Mouse (Mus musculus) heart, embryonic 10.5 days (tissue): ENCODE data around the gene Rnf111. TPM values are rescaled to one million over a fixed set of nuclear protein-coding genes. Genes with fewer than 3 reads are reported as not detected.
"Not testable (repeated sequence)": the region's sequence is repeated elsewhere in the genome, so short reads cannot be mapped to it uniquely, and the experiment has no call there.

Source experiments
- DNase-seq: peaks from one replicate; pipeline ENCODE4 v3.0.0-alpha.2; 2017; ENCODE audit warnings: low spot score
- H3K27ac ChIP-seq: fragments of 300-500 bp; sonication (generic); 2 replicates; pipeline ENCODE4 v1.5.1; 2016; ENCODE audit warnings: mild to moderate bottlenecking
- H3K27me3 ChIP-seq: fragments of 300-500 bp; sonication (generic); 2 replicates; pipeline ENCODE4 v1.6.1; 2016; ENCODE audit warnings: mild to moderate bottlenecking; ENCODE audit not compliant: poor library complexity, insufficient read depth, severe bottlenecking
- H3K36me3 ChIP-seq: fragments of 300-500 bp; sonication (generic); 2 replicates; pipeline ENCODE4 v1.6.1; 2016; ENCODE audit warnings: mild to moderate bottlenecking, moderate library complexity
- H3K4me1 ChIP-seq: fragments of 300-500 bp; sonication (generic); 2 replicates; pipeline ENCODE4 v1.6.1; 2016; ENCODE audit warnings: mild to moderate bottlenecking
- H3K4me3 ChIP-seq: fragments of 300-500 bp; sonication (generic); 2 replicates; pipeline ENCODE4 v1.5.1; 2016; ENCODE audit warnings: mild to moderate bottlenecking, moderate library complexity
- H3K9me3 ChIP-seq: fragments of 300-500 bp; sonication (generic); 2 replicates; pipeline ENCODE4 v1.6.1; 2016; ENCODE audit warnings: mild to moderate bottlenecking, moderate library complexity
- WGBS: fragments of 180-500 bp; shearing (Covaris S2); methylation state at CpG from one replicate; pipeline ENCODE4 v1.1.7; 2016; 5-methylcytosine and 5-hydroxymethylcytosine counted together
- polyA plus RNA-seq: library from polyadenylated mRNA; unstranded; fragments of >200 nt; fragmentation: Nextera tagmentation; extraction: Ambion mirVana; gene quantifications from 2 replicates; pipeline ENCODE4 v1.2.1, GENCODE M21; 2016

Rnf111 gene
- polyA plus RNA-seq, 1 experiment from 2014 or later: 31.7 TPM

DNA sequence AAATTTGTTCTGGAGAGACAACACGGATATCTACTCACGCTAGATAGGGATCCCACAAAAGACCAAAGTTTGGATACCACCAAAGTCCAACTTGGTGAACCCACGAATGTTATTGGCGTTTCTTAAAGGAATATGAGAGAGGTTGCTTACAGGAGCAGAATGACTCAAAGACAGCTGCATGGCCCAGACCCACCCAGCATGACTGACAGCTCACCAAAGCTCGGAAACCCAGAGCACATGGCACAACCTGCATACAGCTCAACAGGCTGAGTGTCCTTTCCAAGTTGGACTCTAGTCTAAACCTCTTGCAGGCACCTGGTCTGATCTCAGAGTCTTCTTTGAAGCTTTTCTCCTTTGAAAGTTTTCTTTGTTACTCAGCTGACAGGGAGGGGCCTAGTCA, 20.0 kb downstream of the Rnf111 start:
- H3K27ac ChIP-seq: no peak overlapping the region
- DNase-seq: no peak
- H3K27me3 ChIP-seq: no peaks in the 10 kb centered on the region
- no peaks in the 10 kb centered on the region for H3K4me1 ChIP-seq
- WGBS: 92% methylated on average over 5 of the region's 5 CpGs
- H3K4me3 ChIP-seq: no peak overlapping the region
- H3K36me3 ChIP-seq: peaks cover 16% of the 10 kb centered on the region; the same call in 1 of the 2 replicates
- no peaks in the 10 kb centered on the region for H3K9me3 ChIP-seq

DNA sequence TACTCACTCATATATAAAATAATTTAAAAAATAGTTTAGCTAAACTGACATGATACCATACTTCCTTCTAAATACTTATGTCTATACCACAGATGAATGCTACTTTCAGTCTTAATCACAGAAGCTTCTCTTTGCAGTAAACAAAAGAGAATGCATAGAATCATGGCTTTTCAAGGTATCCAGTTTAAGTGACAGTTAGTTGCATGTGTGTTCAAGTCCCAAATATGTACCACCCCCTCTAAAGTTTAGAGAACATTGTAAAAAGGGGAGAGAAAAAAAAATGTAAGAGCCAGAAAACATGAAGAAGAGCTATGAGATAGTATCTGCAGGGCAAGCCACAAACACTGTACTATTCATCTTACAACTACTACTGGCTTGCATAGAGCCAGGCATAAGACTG, 21.7 kb downstream of the Rnf111 start:
- no peaks in the 10 kb centered on the region for H3K27me3 ChIP-seq
- DNase-seq: no peak
- no peak overlapping the region for H3K4me3 ChIP-seq
- H3K36me3 ChIP-seq: 0 out of 2 replicates have a peak, but pooled peaks cover 11% of the 10 kb centered on the region
- no peaks in the 10 kb centered on the region for H3K4me1 ChIP-seq
- H3K27ac ChIP-seq: no peak overlapping the region
- no peaks in the 10 kb centered on the region for H3K9me3 ChIP-seq

DNA sequence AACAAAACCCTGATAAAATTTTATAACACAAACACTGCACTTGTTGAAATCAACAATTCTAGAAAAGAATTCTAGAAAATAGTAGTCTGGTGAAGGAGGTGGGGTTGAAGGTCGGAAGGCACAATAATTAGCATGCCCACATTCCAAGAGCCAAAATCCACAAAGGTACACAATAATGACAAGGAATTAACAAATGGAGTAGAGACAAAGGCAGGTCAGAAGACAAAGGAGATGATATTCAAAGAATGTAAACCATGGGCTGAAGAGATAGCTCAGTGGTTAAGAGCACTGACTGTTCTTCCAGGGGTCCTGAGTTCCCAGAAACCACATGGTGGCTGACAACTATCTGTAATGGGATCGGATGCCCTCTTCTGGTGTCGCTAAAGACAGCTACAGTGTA, 26.3 kb downstream of the Rnf111 start:
- no peak overlapping the region for H3K27ac ChIP-seq
- H3K4me3 ChIP-seq: no peak overlapping the region
- no peak for DNase-seq
- peaks cover 44% of the 10 kb centered on the region for H3K36me3 ChIP-seq
- no peaks in the 10 kb centered on the region for H3K9me3 ChIP-seq
- H3K4me1 ChIP-seq: no peaks in the 10 kb centered on the region
- WGBS: 84% methylated on average over 3 of the region's 3 CpGs
- no peaks in the 10 kb centered on the region for H3K27me3 ChIP-seq

DNA sequence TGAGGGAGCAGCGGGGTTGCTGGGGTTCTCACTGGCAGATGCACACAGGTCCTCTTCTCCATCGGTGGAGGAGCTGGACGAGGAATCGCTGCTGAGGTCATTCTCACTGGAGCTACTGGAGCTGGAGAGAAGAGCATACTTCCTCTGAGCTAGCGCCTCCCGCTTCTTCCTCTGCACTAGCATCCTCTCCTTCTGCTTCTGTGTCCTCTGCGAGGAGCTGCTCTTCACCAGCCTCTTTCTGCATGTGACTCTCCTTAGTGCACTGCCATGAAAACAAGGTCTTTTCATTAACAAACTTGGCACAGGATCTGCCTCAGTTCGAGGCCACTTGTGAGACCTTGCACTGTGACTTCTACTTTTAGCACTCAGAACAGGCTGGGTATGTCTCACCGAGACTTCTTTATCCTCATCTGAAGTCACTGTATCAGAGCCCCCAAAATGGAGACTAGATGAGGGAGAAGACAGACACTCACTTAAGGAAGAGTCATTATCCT, 27.7 kb downstream of the Rnf111 start:
- DNase-seq: no peak
- Histone ChIP-seq H3K4me1 (no peaks in the 10 kb centered on the region), H3K4me3 (no peak overlapping the region), H3K9me3 (no peaks in the 10 kb centered on the region), H3K27me3 (no peaks in the 10 kb centered on the region), H3K27ac (no peak overlapping the region), H3K36me3 (peaks cover 47% of the 10 kb centered on the region)
- WGBS: 89% methylated on average over 9 of the region's 9 CpGs

DNA sequence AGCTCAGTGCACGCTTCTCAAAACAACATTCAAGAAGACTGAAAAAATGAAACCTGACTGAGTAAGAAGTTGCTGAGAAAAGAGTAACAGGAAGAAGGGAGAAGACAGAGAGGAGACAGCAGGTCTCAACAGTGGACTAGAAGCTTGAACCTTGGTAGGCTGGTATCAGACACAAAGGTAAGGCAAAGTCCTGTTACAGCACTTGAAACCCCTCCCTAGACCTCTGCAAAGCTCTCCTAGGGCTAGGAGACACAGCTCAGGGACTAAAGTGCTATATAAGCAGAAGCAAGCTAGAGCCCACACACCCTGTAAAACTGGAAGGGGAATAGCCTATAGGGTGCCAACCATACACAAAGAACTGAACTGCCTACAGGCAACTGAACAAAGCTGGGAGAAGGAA, 30.1 kb downstream of the Rnf111 start:
- Histone ChIP-seq H3K27me3 (no peaks in the 10 kb centered on the region), H3K36me3 (peaks cover 50% of the 10 kb centered on the region), H3K4me3 (no peak overlapping the region), H3K27ac (no peak overlapping the region), H3K4me1 (no peaks in the 10 kb centered on the region), H3K9me3 (no peaks in the 10 kb centered on the region)
- WGBS: 91% methylated on average over 1 of the region's 1 CpGs
- DNase-seq: no peak

DNA sequence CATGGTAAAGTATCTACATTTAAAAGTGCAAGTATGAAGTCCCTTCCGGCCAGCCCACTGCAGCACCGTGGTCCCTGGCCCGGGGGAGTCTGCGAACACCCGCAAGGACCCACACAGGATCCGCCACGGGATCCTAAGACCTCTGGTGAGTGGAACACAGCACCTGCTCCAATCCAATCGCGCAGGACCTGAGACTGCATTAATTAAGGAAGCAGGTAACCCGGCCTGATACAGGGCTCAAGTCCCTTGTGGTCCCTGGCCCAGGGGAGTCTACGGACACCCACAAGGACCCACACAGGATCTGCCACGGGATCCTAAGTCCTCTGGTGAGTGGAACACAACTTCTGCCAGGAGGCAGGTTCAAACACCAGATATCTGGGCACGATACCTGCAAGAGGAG, 40.4 kb downstream of the Rnf111 start:
- not testable (repeated sequence) for H3K27ac ChIP-seq, H3K27me3 ChIP-seq, H3K4me3 ChIP-seq, H3K9me3 ChIP-seq, H3K4me1 ChIP-seq, DNase-seq
- WGBS: 98% methylated on average over 13 of the region's 13 CpGs
- H3K36me3 ChIP-seq: peaks cover 39% of the 10 kb centered on the region

DNA sequence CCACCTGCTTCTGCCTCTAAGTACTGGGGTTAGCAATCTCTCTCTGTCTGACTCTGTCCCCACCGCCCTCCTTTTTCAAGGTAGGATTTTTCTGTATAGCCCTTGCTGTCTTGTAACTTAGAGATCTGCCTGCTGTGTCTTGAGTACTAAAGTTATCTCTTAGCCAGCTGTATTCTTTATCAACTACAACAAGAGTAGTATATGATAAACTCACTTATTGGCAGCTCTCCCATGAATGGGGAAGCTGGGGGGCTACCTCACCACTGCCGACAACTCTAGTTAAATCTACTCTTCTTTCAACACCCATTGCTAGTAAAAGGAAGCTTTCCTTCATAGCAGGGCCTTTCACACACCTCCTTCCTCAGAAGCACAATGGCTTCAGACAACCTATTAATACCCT, 51.2 kb downstream of the Rnf111 start:
- Histone ChIP-seq H3K9me3 (no peaks in the 10 kb centered on the region), H3K27ac (no peak overlapping the region), H3K36me3 (peaks cover 81% of the 10 kb centered on the region), H3K4me1 (no peaks in the 10 kb centered on the region), H3K27me3 (no peaks in the 10 kb centered on the region), H3K4me3 (no peak overlapping the region)
- 66% methylated on average over 2 of the region's 2 CpGs for WGBS
- DNase-seq: no peak

DNA sequence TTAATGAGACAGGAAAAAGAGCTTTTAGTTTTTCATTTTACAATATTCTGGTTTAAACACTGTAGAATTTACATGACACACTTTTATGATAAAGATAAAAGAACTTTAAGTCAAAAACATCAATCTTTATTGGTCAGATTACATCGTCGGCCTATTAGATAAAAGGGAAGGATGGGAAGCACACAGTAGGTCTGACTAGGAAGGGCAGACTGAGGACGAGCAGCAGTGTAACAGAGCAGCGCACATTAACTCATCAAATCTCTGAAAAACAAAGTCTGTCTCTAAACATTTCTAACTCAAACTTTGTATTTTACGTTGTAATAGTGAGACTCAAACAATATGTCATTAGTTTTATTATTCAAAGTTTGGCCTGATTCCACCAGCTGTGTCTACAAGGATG, 54.5 kb downstream of the Rnf111 start:
- Histone ChIP-seq H3K36me3 (peaks cover 62% of the 10 kb centered on the region), H3K4me1 (no peaks in the 10 kb centered on the region), H3K27me3 (no peaks in the 10 kb centered on the region), H3K9me3 (no peaks in the 10 kb centered on the region), H3K4me3 (no peak overlapping the region), H3K27ac (no peak overlapping the region)
- WGBS: 97% methylated on average over 5 of the region's 5 CpGs
- no peak for DNase-seq

DNA sequence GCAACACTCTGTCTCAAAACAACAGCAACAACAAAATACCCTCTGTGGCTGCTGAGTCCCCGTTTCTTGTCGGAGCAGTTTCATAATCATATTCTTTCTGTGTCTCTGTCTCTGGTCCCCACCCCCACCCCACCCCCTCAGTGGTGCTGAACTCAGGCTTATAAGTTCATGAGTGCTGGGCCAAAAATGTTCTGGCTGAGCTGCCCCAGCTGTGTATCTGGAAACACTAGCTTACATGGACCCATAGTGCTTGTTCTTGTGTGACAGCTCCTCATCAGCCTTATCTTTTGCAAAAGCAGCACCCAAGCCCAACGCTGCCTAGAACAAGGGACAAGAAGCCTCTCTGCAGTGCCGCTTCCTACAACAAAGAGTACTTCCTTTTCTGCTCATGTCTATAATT, 63.6 kb downstream of the Rnf111 start:
- H3K4me1 ChIP-seq: no peaks in the 10 kb centered on the region
- H3K9me3 ChIP-seq: no peaks in the 10 kb centered on the region
- no peak for DNase-seq
- 86% methylated on average over 4 of the region's 4 CpGs for WGBS
- peaks cover 89% of the 10 kb centered on the region for H3K36me3 ChIP-seq
- no peak overlapping the region for H3K27ac ChIP-seq
- no peaks in the 10 kb centered on the region for H3K27me3 ChIP-seq
- no peak overlapping the region for H3K4me3 ChIP-seq

DNA sequence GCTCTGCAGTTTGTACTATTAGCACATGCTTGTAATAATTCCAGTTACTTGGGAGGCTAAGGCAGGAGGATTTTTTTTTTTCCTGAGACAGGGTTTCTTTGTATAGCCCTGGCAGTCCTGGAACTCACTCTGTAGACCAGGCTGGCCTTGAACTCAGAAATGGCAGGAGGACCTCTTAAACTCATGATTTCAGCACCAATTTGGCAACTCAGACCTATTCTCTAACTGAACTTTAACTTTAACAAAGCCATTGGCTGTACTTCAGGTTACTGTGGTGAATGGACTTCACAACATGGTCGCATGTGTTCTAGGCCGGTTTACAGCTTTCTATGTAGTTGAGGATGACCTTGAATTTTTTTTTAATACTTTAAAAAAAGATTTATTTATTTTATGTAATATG, 80.9 kb downstream of the Rnf111 start:
- Histone ChIP-seq H3K4me3 (no peak overlapping the region), H3K9me3 (no peaks in the 10 kb centered on the region), H3K27ac (no peak overlapping the region), H3K36me3 (peaks cover 45% of the 10 kb centered on the region), H3K27me3 (no peaks in the 10 kb centered on the region), H3K4me1 (peaks cover 3% of the 10 kb centered on the region; the same call in 1 of the 2 replicates)
- WGBS: 95% methylated on average over 2 of the region's 2 CpGs
- DNase-seq: no peak

DNA sequence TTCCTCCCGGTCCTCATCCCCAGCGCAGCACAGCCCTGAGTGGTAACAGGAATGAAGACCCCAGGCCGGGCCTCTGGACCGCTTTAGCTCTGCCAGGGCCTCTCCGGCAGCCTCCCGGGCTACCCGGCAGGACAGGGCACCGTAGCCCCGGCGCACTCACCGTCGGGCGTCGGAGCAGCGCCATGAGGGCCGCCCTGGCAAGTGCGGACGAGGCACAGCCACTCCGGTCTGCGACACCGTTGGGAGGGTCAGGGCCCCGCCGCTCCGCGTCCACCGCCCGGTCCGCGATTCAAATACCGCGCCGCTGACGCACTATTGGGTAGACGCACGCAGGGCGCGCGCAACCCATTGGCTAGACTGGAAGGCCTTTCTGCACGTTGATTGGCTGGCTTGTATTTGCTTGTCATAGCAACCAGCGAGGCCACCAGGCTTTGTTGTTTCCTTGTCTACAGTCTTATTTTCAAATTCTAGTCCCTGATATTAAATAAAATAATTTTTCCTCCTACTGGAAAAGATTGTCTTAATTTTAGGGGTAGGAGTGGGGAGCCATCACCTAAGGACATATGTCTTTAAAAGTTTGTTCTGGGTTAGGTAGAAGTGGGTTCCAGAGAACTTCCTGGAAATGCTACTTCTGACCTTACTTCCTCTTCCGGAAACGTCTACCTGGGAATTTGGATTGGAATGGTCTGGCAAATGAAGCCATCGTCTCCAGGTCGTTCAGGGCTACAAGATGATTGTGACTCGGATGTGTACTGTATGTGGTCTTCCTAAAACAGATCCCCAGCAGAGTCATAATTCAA, 82.1 kb downstream of the Rnf111 start, which contains the start of gene Ccnb2:
Ccnb2 (minus strand) TSS at position 291 of the 800 bp plus-strand sequence.
- no peaks in the 10 kb centered on the region for H3K9me3 ChIP-seq
- peak within 1 kb of the TSS; percentile 91 for H3K4me3 ChIP-seq
- peak within 1 kb of the TSS; percentile 97 for H3K27ac ChIP-seq
- 2% methylated on average over 45 of the region's 45 CpGs for WGBS
- DNase-seq: peak; percentile 97
- H3K27me3 ChIP-seq: no peaks in the 10 kb centered on the region
- H3K36me3 ChIP-seq: peaks cover 43% of the 10 kb centered on the region
- peaks cover 3% of the 10 kb centered on the region; the same call in 1 of the 2 replicates for H3K4me1 ChIP-seq

DNA sequence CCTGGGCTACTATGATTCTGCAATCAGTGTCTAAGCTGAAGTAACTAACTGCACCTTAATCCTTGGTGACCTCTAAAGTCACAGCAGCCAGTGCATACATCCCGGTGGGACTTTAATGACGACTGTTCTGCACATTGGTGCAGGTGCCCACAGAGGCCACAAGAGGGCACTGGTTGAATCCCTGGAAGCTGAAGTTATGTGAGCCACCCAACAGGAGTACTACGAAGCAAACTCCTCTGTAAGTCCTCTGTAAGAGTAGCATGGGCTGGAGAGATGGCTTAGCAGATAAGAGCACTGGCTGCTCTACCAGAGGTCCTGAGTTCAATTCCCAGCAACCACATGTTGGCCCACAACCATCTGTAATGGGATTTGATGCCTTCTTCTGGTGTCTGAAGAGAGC, 87.1 kb downstream of the Rnf111 start:
- DNase-seq: no peak
- H3K36me3 ChIP-seq: peaks cover 67% of the 10 kb centered on the region
- H3K27ac ChIP-seq: no peak overlapping the region
- H3K4me3 ChIP-seq: no peak overlapping the region
- H3K9me3 ChIP-seq: no peaks in the 10 kb centered on the region
- no peaks in the 10 kb centered on the region for H3K27me3 ChIP-seq
- 81% methylated on average over 3 of the region's 3 CpGs for WGBS
- H3K4me1 ChIP-seq: peaks cover 3% of the 10 kb centered on the region; the same call in 1 of the 2 replicates

DNA sequence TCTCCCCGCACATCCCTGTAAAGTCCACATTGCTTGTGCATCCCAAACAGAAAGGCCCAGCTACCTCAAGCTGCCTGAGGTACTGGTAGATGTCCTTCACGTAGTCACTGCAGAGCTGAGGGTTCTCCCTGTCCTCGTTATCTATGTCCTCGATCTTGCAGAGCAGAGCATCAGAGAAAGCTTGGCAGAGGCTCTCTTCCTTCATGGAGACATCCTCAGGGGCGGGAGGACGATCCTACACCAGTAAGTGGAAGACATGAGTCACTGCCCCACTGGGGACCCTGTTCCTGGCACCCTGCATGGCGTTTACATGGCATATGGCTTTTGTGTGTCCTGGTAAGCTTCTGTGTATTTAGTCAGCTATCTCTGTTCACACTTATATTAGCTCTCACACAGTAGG, 90.5 kb downstream of the Rnf111 start:
- Histone ChIP-seq H3K36me3 (peaks cover 93% of the 10 kb centered on the region), H3K4me1 (no peaks in the 10 kb centered on the region; the same call in 1 of the 2 replicates), H3K27me3 (no peaks in the 10 kb centered on the region), H3K9me3 (no peaks in the 10 kb centered on the region), H3K27ac (no peak overlapping the region), H3K4me3 (no peak overlapping the region)
- no peak for DNase-seq
- 91% methylated on average over 7 of the region's 7 CpGs for WGBS
